Mouse (Mus musculus) ES-Bruce4 (cell line): ENCODE results near the gene Thbd.

Experiments used
- CTCF ChIP-seq: IDR thresholded peaks from one replicate; pipeline ENCODE4 v1.8.1; 2011; ENCODE audit warnings: low read depth, low read length
- EP300 ChIP-seq: IDR thresholded peaks from 2 replicates; pipeline ENCODE4 v1.6.1; 2011; ENCODE audit warnings: low read depth, low read length; ENCODE audit not compliant: insufficient read depth
- POLR2A ChIP-seq: IDR thresholded peaks from one replicate; pipeline ENCODE4 v1.8.1; 2011; ENCODE audit warnings: low read length; ENCODE audit not compliant: insufficient read depth

DNA sequence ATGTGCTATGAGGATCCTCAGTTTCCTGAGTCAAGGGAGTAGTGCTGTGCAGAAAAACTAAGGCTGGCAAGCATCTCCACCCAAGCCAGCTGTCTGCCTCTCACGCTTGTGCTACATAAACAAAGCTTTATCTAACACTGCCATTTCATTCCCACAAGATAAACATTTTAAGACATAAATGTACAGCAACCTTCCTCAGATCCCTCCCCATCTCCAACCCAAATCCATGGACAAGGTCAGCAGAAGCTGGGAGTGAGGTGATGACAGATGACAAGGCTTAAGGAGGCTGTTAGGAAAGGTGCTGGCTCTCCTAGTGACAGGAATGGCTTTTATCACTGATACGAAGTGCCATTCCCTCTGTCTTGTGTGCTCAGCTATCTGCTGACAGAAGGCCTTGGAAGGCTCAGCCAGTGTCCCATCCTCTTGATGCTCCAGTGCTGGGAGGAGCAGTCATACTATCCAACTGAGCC lies 34.4 kb downstream of the Thbd start:
- no peak for TF ChIP-seq EP300
- no peak for TF ChIP-seq POLR2A
- TF ChIP-seq CTCF = no peak
